Mouse (Mus musculus) small intestine, adult 2 months (tissue): ENCODE results near the gene Cd59b.

Source experiments
- CTCF ChIP-seq: fragments of 200-500 bp; IDR thresholded peaks from 2 replicates; pipeline ENCODE4 v1.5.1; 2012; ENCODE audit warnings: low read depth, mild to moderate bottlenecking, control low read depth, inconsistent platforms, low read length, moderate library complexity, mixed read lengths; ENCODE audit not compliant: insufficient replicate concordance, insufficient read length; ENCODE audit errors: extremely low read depth
- POLR2A ChIP-seq: fragments of 200-500 bp; IDR thresholded peaks from 2 replicates; pipeline ENCODE4 v1.6.1; 2012; ENCODE audit warnings: low read depth, mild to moderate bottlenecking, control low read depth, inconsistent platforms, low read length, moderate library complexity

- no peak for TF ChIP-seq CTCF
- TF ChIP-seq POLR2A: no peak
These were observed 40.4 kb downstream of the Cd59b start for GRCm38 (mm10) chr2:104110031-104110430.
